Mouse (Mus musculus): Measurements from ENCODE around the gene Cga.

- TF ChIP-seq CTCF (conservative IDR thresholded peaks at IDR 0.05; ENCODE audit: low read length): no peak
- TF ChIP-seq NANOG (IDR thresholded peaks at IDR 0.05; ENCODE audit: borderline replicate concordance, low read length): no peak
- no peak for TF ChIP-seq POU5F1 (IDR thresholded peaks at IDR 0.05; ENCODE audit: borderline replicate concordance, low read length)
These were observed 6.3 kb upstream of the Cga start for GRCm38 (mm10) chr4:34887295-34887694.
